Comparison of ENCODE assay signal across 21 mouse cellular contexts in genomic region chr10:108016552-108016951, GRCm38 (mm10).
"Had no signal": no experiment of that assay in that cellular context is flagged by ENCODE, and none has a peak within 500 bp of the region (broad histone marks: within the 10 kb centered on the region; RNA-seq: fewer than 3 reads in every experiment).

No protein-coding gene starts in this region.

- DNase-seq: cerebellum, adult 8-10 months; cerebellum, adult 9-10 months; cerebellum, adult 9-11 months; cerebellum, postnatal 10 days; cerebellum, postnatal 14 days; cerebellum, postnatal 25 days; cerebellum, postnatal 36 days; embryo, embryonic 11 days; forebrain, postnatal 0 days; gastrocnemius, adult 2 months; gastrocnemius, postnatal 10 days; gastrocnemius, postnatal 14 days; gastrocnemius, postnatal 25 days; gastrocnemius, postnatal 36 days; heart, adult 11 months; heart, adult 18-20 months; heart, adult 2 months had no signal

- ATAC-seq: forebrain, embryonic 13.5 days; forebrain, embryonic 14.5 days; forebrain, embryonic 15.5 days; forebrain, embryonic 16.5 days; forebrain, postnatal 0 days had no signal
